In genomic region chr17:26048118-26048517, GRCm38 (mm10) we compare ENCODE assay signal across 30 mouse cellular contexts. TPM values are rescaled to one million over a fixed set of nuclear protein-coding genes. Genes with fewer than 3 reads are reported as not detected.
DNase-seq lines count a peak whose midpoint lies in the region; ATAC-seq and TF ChIP-seq lines count a peak whose summit lies in the region.
"Had no signal": no experiment of that assay in that cellular context is flagged by ENCODE, and none has a peak within 500 bp of the region (broad histone marks: within the 10 kb centered on the region; RNA-seq: fewer than 3 reads in every experiment).

No protein-coding gene starts in this region.

- 0 out of 2 replicates have a peak overlapping the region, but pooled peaks have one; percentile 12 for H3K9ac ChIP-seq in heart, embryonic 11.5 days (ENCODE audit: low read depth, low read length)
- H3K9ac ChIP-seq in heart, postnatal 0 days (replicated peaks; ENCODE audit: low read depth, low read length): no peak overlapping the region
- no peak overlapping the region for H3K9ac ChIP-seq in CH12.LX (ENCODE audit: insufficient read depth, low read depth)
- H3K9ac ChIP-seq in intestine, embryonic 16.5 days (ENCODE audit: low read depth, low read length): no peak overlapping the region
- H3K9ac ChIP-seq: embryonic facial prominence, embryonic 12.5 days; hindbrain, embryonic 12.5 days; intestine, embryonic 15.5 days; limb, embryonic 12.5 days; liver, embryonic 15.5 days; lung, embryonic 14.5 days; midbrain, embryonic 13.5 days had no signal

- no peaks in the 10 kb centered on the region for H3K36me3 ChIP-seq in heart, embryonic 11.5 days (ENCODE audit: control insufficient read depth, insufficient read depth, low read length)
- H3K36me3 ChIP-seq in heart, postnatal 0 days (replicated peaks; ENCODE audit: control insufficient read depth, insufficient read depth, low read length): no peaks in the 10 kb centered on the region
- peaks cover 0 to 27% of the 10 kb centered on the region in 2 experiments for H3K36me3 ChIP-seq in CH12.LX (replicated peaks in 1 of 2; ENCODE audit: control insufficient read depth in 1 of 2, insufficient read depth in 1 of 2, low read length in 1 of 2)
- H3K36me3 ChIP-seq in intestine, embryonic 16.5 days (ENCODE audit: control insufficient read depth, insufficient read depth, low read length): no peaks in the 10 kb centered on the region
- H3K36me3 ChIP-seq: hindbrain, embryonic 12.5 days; intestine, embryonic 15.5 days; liver, embryonic 15.5 days had no signal

- H3K27ac ChIP-seq in heart, embryonic 11.5 days (ENCODE audit: low read depth, low read length): 0 out of 2 replicates have a peak overlapping the region, but pooled peaks have one; percentile 25
- H3K27ac ChIP-seq in heart, postnatal 0 days (ENCODE audit: low read depth): no peak overlapping the region
- H3K27ac ChIP-seq in CH12.LX (ENCODE audit: insufficient read depth, low read depth): no peak overlapping the region
- peak overlapping the region; percentile 55; the same call in 1 of the 2 replicates for H3K27ac ChIP-seq in olfactory bulb, adult 2 months (ENCODE audit: insufficient read depth, low read depth, low read length)
- H3K27ac ChIP-seq in intestine, embryonic 16.5 days (ENCODE audit: low read length): no peak overlapping the region
- H3K27ac ChIP-seq: embryonic facial prominence, embryonic 12.5 days; hindbrain, embryonic 12.5 days; hindbrain, postnatal 0 days; intestine, embryonic 15.5 days; kidney, postnatal 0 days; limb, embryonic 12.5 days; liver, embryonic 15.5 days; midbrain, embryonic 13.5 days had no signal

- no peaks in the 10 kb centered on the region for H3K9me3 ChIP-seq in heart, embryonic 11.5 days (replicated peaks; ENCODE audit: control insufficient read depth, low read length)
- no peaks in the 10 kb centered on the region for H3K9me3 ChIP-seq in heart, postnatal 0 days (replicated peaks; ENCODE audit: control insufficient read depth, low read length)
- H3K9me3 ChIP-seq in CH12.LX (replicated peaks; ENCODE audit: low read length): no peaks in the 10 kb centered on the region
- H3K9me3 ChIP-seq in intestine, embryonic 16.5 days (ENCODE audit: control insufficient read depth, low read length): no peaks in the 10 kb centered on the region
- H3K9me3 ChIP-seq: embryonic facial prominence, embryonic 12.5 days; G1E; hindbrain, embryonic 12.5 days; intestine, embryonic 15.5 days; limb, embryonic 12.5 days; liver, embryonic 15.5 days had no signal

- ATAC-seq in heart, embryonic 11.5 days (replicated peaks; ENCODE audit: insufficient number of reproducible peaks, low FRiP score, low TSS enrichment): no peak
- no peak for ATAC-seq in heart, postnatal 0 days (ENCODE audit: insufficient read depth, low read depth)
- no peak for ATAC-seq in intestine, embryonic 16.5 days
- ATAC-seq: forebrain, embryonic 14.5 days; hindbrain, postnatal 0 days; intestine, embryonic 15.5 days; midbrain, embryonic 13.5 days had no signal

- dilution Hi-C loops in CH12.LX (cut with MboI; ENCODE audit: extremely low pct_ligation_motif_present, extremely low pct_unique_long_range_greater_than_20kb, low sequenced_read_pairs): no loop called here

- H3K4me1 ChIP-seq in heart, embryonic 11.5 days (ENCODE audit: control insufficient read depth, insufficient read depth, low read length): peaks cover 14% of the 10 kb centered on the region
- peaks cover 16% of the 10 kb centered on the region for H3K4me1 ChIP-seq in heart, postnatal 0 days (ENCODE audit: control insufficient read depth, insufficient read depth)
- H3K4me1 ChIP-seq in CH12.LX (ENCODE audit: control insufficient read depth in 1 of 2, insufficient read depth in 2 of 2): peaks cover 0 to 14% of the 10 kb centered on the region in 2 experiments; a peak in 2 of 4 replicates
- peaks cover 21% of the 10 kb centered on the region for H3K4me1 ChIP-seq in olfactory bulb, adult 2 months (ENCODE audit: control insufficient read depth, insufficient read depth, low read length)
- H3K4me1 ChIP-seq in intestine, embryonic 16.5 days (ENCODE audit: control insufficient read depth, insufficient read depth, low read length): 0 out of 2 replicates have a peak, but pooled peaks cover 2% of the 10 kb centered on the region
- H3K4me1 ChIP-seq: embryonic facial prominence, embryonic 12.5 days; intestine, embryonic 15.5 days; limb, embryonic 12.5 days; liver, embryonic 15.5 days had no signal

- no peak for TF ChIP-seq POLR2A in CH12.LX (IDR thresholded peaks at IDR 0.05; ENCODE audit: low read depth, low read length)
- no peak for TF ChIP-seq POLR2A in olfactory bulb, adult 2 months (IDR thresholded peaks at IDR 0.05; ENCODE audit: insufficient read depth, low read depth, low read length)

- H3K27me3 ChIP-seq in heart, embryonic 11.5 days (ENCODE audit: control insufficient read depth, insufficient read depth, low read length): no peaks in the 10 kb centered on the region
- H3K27me3 ChIP-seq in heart, postnatal 0 days (ENCODE audit: control insufficient read depth, insufficient read depth, low read length): no peaks in the 10 kb centered on the region
- H3K27me3 ChIP-seq in CH12.LX (replicated peaks): no peaks in the 10 kb centered on the region
- H3K27me3 ChIP-seq in intestine, embryonic 16.5 days (replicated peaks; ENCODE audit: control insufficient read depth, insufficient read depth, low read length): no peaks in the 10 kb centered on the region
- H3K27me3 ChIP-seq: embryonic facial prominence, embryonic 12.5 days; hindbrain, embryonic 12.5 days; intestine, embryonic 15.5 days; limb, embryonic 12.5 days; liver, embryonic 15.5 days; midbrain, embryonic 13.5 days had no signal

- H3K79me2 ChIP-seq in CH12.LX (replicated peaks; ENCODE audit: control insufficient read depth, extremely low read depth, insufficient read depth, poor library complexity, severe bottlenecking): no peaks in the 10 kb centered on the region

- intact Hi-C loops in heart, postnatal 14 days (cut with DNase I): no loop called here

- no peak overlapping the region for H3K4me3 ChIP-seq in heart, embryonic 11.5 days (ENCODE audit: low read depth, low read length)
- H3K4me3 ChIP-seq in heart, postnatal 0 days (ENCODE audit: low read depth, low read length): no peak overlapping the region
- no peak overlapping the region for H3K4me3 ChIP-seq in CH12.LX (replicated peaks in 1 of 3; ENCODE audit: low read depth in 2 of 3, low read length in 2 of 3, poor library complexity in 1 of 3)
- H3K4me3 ChIP-seq in olfactory bulb, adult 2 months (ENCODE audit: insufficient read depth, low read depth, low read length): no peak overlapping the region
- H3K4me3 ChIP-seq in intestine, embryonic 16.5 days (ENCODE audit: low read length): no peak overlapping the region
- H3K4me3 ChIP-seq: embryonic facial prominence, embryonic 12.5 days; hindbrain, embryonic 12.5 days; intestine, embryonic 15.5 days; limb, embryonic 12.5 days; liver, embryonic 15.5 days; midbrain, embryonic 13.5 days had no signal

- TF ChIP-seq EP300 in heart, postnatal 0 days (IDR thresholded peaks at IDR 0.05; ENCODE audit: low read depth): no peak
- peak; percentile 21; the same call in 1 of the 2 replicates for TF ChIP-seq EP300 in CH12.LX (IDR thresholded peaks at IDR 0.05; ENCODE audit: low read length)

- H3K4me2 ChIP-seq in heart, embryonic 11.5 days: no peak overlapping the region
- no peak overlapping the region for H3K4me2 ChIP-seq in heart, postnatal 0 days (ENCODE audit: low read depth, low read length)
- no peak overlapping the region for H3K4me2 ChIP-seq in CH12.LX (ENCODE audit: insufficient read depth, low read depth, poor library complexity, severe bottlenecking)
- H3K4me2 ChIP-seq in intestine, embryonic 16.5 days (ENCODE audit: low read depth, low read length): no peak overlapping the region
- H3K4me2 ChIP-seq: embryonic facial prominence, embryonic 12.5 days; hindbrain, embryonic 12.5 days; intestine, embryonic 15.5 days; limb, embryonic 12.5 days; liver, embryonic 15.5 days; lung, embryonic 14.5 days; midbrain, embryonic 13.5 days had no signal

- in situ Hi-C loops in CH12.LX (cut with MboI; ENCODE audit: low pct_ligation_motif_present, low pct_unique_long_range_greater_than_20kb, low sequenced_read_pairs): no loop called here

- TF ChIP-seq RAD21 in CH12.LX (IDR thresholded peaks at IDR 0.05; ENCODE audit: low read depth, low read length): no peak

- no peak for DNase-seq in heart, adult 8-10 months (ENCODE audit: low spot score)
- DNase-seq in heart, postnatal 0 days (ENCODE audit: low spot score): peak; percentile 40
- DNase-seq in heart, postnatal 14 days: no peak
- DNase-seq in CH12.LX (ENCODE audit: extremely low read depth): peak; percentile 29
- DNase-seq: adrenal gland, adult 8-10 months; cerebellum, adult 9-10 months; cerebellum, postnatal 36 days; embryo, embryonic 11 days; heart, postnatal 36 days; kidney, adult 8-10 months; kidney, postnatal 4 days; layer of hippocampus, adult 9-11 months; lung, embryonic 14.5 days; lung, postnatal 14 days; retina, postnatal 1 day; right cerebral cortex, postnatal 14 days; thymus, postnatal 4 days had no signal

- TF ChIP-seq CTCF in heart, postnatal 0 days (IDR thresholded peaks at IDR 0.05; ENCODE audit: low read depth): no peak
- TF ChIP-seq CTCF in CH12.LX (conservative IDR thresholded peaks at IDR 0.05 in 1 of 2, IDR thresholded peaks at IDR 0.05 in 1 of 2; ENCODE audit: low read depth in 2 of 2, low read length in 2 of 2): no peak
- TF ChIP-seq CTCF in olfactory bulb, adult 2 months (IDR thresholded peaks at IDR 0.05; ENCODE audit: insufficient read depth, low read depth, low read length): no peak

- 52% methylated on average over 8 of the region's 8 CpGs for WGBS in heart, embryonic 11.5 days (ENCODE audit: insufficient replicate concordance)
- WGBS in heart, postnatal 0 days: 47% methylated on average over 8 of the region's 8 CpGs
- WGBS in olfactory bulb, adult 2 months: 51% methylated on average over 8 of the region's 8 CpGs
- 89% methylated on average over 8 of the region's 8 CpGs for WGBS in intestine, embryonic 16.5 days

RNA-seq across cellular contexts. Expression of gene Rab11fip3, which starts 21.2 kb away (rescaled TPM):
- polyA plus RNA-seq in heart, embryonic 11.5 days (2014; fragmentation: Nextera tagmentation; extraction: Ambion mirVana): 11.9 and 12.8 TPM in 2 replicates
- 10 to 100 TPM; 30.0 to 33.6 (median 32.2) TPM for total RNA-seq in heart, adult 8-10 months (2022)
- total RNA-seq in heart, postnatal 0 days (2014; rRNA removed; ENCODE audit: low replicate concordance): 7.9 and 12.4 TPM in 2 replicates
- 6.1 and 8.7 TPM in 2 replicates for polyA plus RNA-seq in heart, postnatal 0 days (2015; fragmentation: Nextera tagmentation; extraction: Ambion mirVana)
- total RNA-seq in heart, postnatal 14 days (2021): 10 to 100 TPM; 22.7 to 25.3 TPM
- total RNA-seq in CH12.LX (2012; rRNA removed) (3.1 and 4.6 TPM in 2 replicates), CH12.LX (2014; rRNA removed) (3.1 and 3.5 TPM in 2 replicates)
- polyA plus RNA-seq in CH12.LX (2012; ENCODE audit: insufficient read length, low read depth): 7.6 and 7.8 TPM in 2 replicates
- not detected in 2 replicates for polyA plus RNA-seq in olfactory bulb, adult 2 months (2012; ENCODE audit: insufficient read depth, insufficient read length, low replicate concordance, missing spikeins)
- 13.0 and 18.0 TPM in 2 replicates for polyA plus RNA-seq in intestine, embryonic 16.5 days (2015; fragmentation: Nextera tagmentation; extraction: Ambion mirVana)

RNA-seq across cellular contexts. Expression of gene Decr2, which starts 42.0 kb away (rescaled TPM):
- 30.5 and 34.3 TPM in 2 replicates for polyA plus RNA-seq in heart, embryonic 11.5 days (2014; fragmentation: Nextera tagmentation; extraction: Ambion mirVana)
- 10 to 100 TPM; 10.2 to 11.2 (median 11.0) TPM for total RNA-seq in heart, adult 8-10 months (2022)
- total RNA-seq in heart, postnatal 0 days (2014; rRNA removed; ENCODE audit: low replicate concordance): 35.3 and 44.6 TPM in 2 replicates
- 35.3 and 36.6 TPM in 2 replicates for polyA plus RNA-seq in heart, postnatal 0 days (2015; fragmentation: Nextera tagmentation; extraction: Ambion mirVana)
- total RNA-seq in heart, postnatal 14 days (2021): 10 to 100 TPM; 10.9 to 13.0 TPM
- total RNA-seq in CH12.LX (2012; rRNA removed) (12.9 and 16.8 TPM in 2 replicates), CH12.LX (2014; rRNA removed) (21.0 TPM in 2 replicates)
- polyA plus RNA-seq in CH12.LX (2012; ENCODE audit: insufficient read length, low read depth): 12.6 and 13.1 TPM in 2 replicates
- not detected in 2 replicates for polyA plus RNA-seq in olfactory bulb, adult 2 months (2012; ENCODE audit: insufficient read depth, insufficient read length, low replicate concordance, missing spikeins)
- polyA plus RNA-seq in intestine, embryonic 16.5 days (2015; fragmentation: Nextera tagmentation; extraction: Ambion mirVana): 49.6 and 51.5 TPM in 2 replicates

RNA-seq across cellular contexts. Expression of gene Nme4, which starts 47.3 kb away (rescaled TPM):
- polyA plus RNA-seq in heart, embryonic 11.5 days (2014; fragmentation: Nextera tagmentation; extraction: Ambion mirVana): 81.7 and 84.2 TPM in 2 replicates
- 1 to 10 TPM; 5.0 to 7.6 (median 5.9) TPM for total RNA-seq in heart, adult 8-10 months (2022)
- total RNA-seq in heart, postnatal 0 days (2014; rRNA removed; ENCODE audit: low replicate concordance): 28.5 and 60.6 TPM in 2 replicates
- 26.5 and 27.5 TPM in 2 replicates for polyA plus RNA-seq in heart, postnatal 0 days (2015; fragmentation: Nextera tagmentation; extraction: Ambion mirVana)
- total RNA-seq in heart, postnatal 14 days (2021): 1 to 10 TPM; 3.1 to 3.6 TPM
- 0.47 and 0.55 TPM in 2 replicates for total RNA-seq in CH12.LX (2012; rRNA removed)
- total RNA-seq in CH12.LX (2014; rRNA removed): 0.46 TPM in 1 of 2 replicates, not detected in the other
- 0.27 and 0.56 TPM in 2 replicates for polyA plus RNA-seq in CH12.LX (2012; ENCODE audit: insufficient read length, low read depth)
- polyA plus RNA-seq in olfactory bulb, adult 2 months (2012; ENCODE audit: insufficient read depth, insufficient read length, low replicate concordance, missing spikeins): not detected in 2 replicates
- 92.1 and 97.1 TPM in 2 replicates for polyA plus RNA-seq in intestine, embryonic 16.5 days (2015; fragmentation: Nextera tagmentation; extraction: Ambion mirVana)

Comparison
In these comparisons a context has a peak if more than half of its experiments do, and no peak if none do; other contexts are left out.
1. H3K27ac ChIP-seq: peak in heart, embryonic 11.5 days (single experiment) and olfactory bulb, adult 2 months (single experiment); none in heart, postnatal 0 days (single experiment), CH12.LX (single experiment) and intestine, embryonic 16.5 days (single experiment).
2. DNase-seq: peak in heart, postnatal 0 days (single experiment) and CH12.LX (single experiment); none in heart, adult 8-10 months (single experiment) and heart, postnatal 14 days (0 of 2).
3. RNA of gene Decr2, which starts 42.0 kb away (polyA plus RNA-seq): 49.6 to 51.5 TPM in intestine, embryonic 16.5 days, 35.3 to 36.6 TPM in heart, postnatal 0 days, 30.5 to 34.3 TPM in heart, embryonic 11.5 days and 12.6 to 13.1 TPM in CH12.LX; not detected in olfactory bulb, adult 2 months; every median in the first group is over 10 times any median in the second.
4. RNA of gene Nme4, which starts 47.3 kb away (polyA plus RNA-seq): 92.1 to 97.1 TPM in intestine, embryonic 16.5 days, 81.7 to 84.2 TPM in heart, embryonic 11.5 days and 26.5 to 27.5 TPM in heart, postnatal 0 days; 0.27 to 0.56 TPM in CH12.LX and not detected in olfactory bulb, adult 2 months; every median in the first group is over 10 times any median in the second.